Comparison of ENCODE assay signal across 18 mouse cellular contexts in genomic region chr10:68057841-68058240, GRCm38 (mm10).
DNase-seq lines count a peak whose midpoint lies in the region; ATAC-seq and TF ChIP-seq lines count a peak whose summit lies in the region.
"Had no signal": no experiment of that assay in that cellular context is flagged by ENCODE, and none has a peak within 500 bp of the region (broad histone marks: within the 10 kb centered on the region; RNA-seq: fewer than 3 reads in every experiment).

No protein-coding gene starts in this region.

- no peaks in the 10 kb centered on the region for H3K9me3 ChIP-seq in liver, embryonic 16.5 days (replicated peaks; ENCODE audit: control insufficient read depth, low read length)
- H3K9me3 ChIP-seq: embryonic facial prominence, embryonic 12.5 days; intestine, embryonic 15.5 days; kidney, embryonic 15.5 days; limb, embryonic 15.5 days; midbrain, embryonic 13.5 days had no signal

- TF ChIP-seq POLR2A in heart, adult 2 months (IDR thresholded peaks at IDR 0.05; ENCODE audit: insufficient read depth, low read depth, low read length) = no peak

- H3K4me2 ChIP-seq in liver, embryonic 16.5 days (ENCODE audit: low read depth, low read length) = no peak overlapping the region
- H3K4me2 ChIP-seq: embryonic facial prominence, embryonic 12.5 days; heart, embryonic 12.5 days; hindbrain, embryonic 14.5 days; intestine, embryonic 15.5 days; kidney, embryonic 15.5 days; limb, embryonic 15.5 days; midbrain, embryonic 13.5 days had no signal

- no peaks in the 10 kb centered on the region for H3K36me3 ChIP-seq in liver, embryonic 16.5 days (ENCODE audit: control insufficient read depth, insufficient read depth)
- no peaks in the 10 kb centered on the region for H3K36me3 ChIP-seq in heart, adult 2 months (ENCODE audit: control insufficient read depth, insufficient read depth, low read length)
- H3K36me3 ChIP-seq: embryonic facial prominence, embryonic 12.5 days; heart, embryonic 12.5 days; intestine, embryonic 15.5 days; kidney, embryonic 15.5 days; limb, embryonic 15.5 days; midbrain, embryonic 13.5 days had no signal

- peak; percentile 16 for DNase-seq in adrenal gland, postnatal 10 days
- DNase-seq in adrenal gland, adult 8-10 months = no peak
- DNase-seq in adipocyte (ENCODE audit: low spot score) = peak; percentile 90
- DNase-seq in lung, postnatal 25 days (ENCODE audit: low spot score) = peak; percentile 89
- no peak for DNase-seq in B cell, adult 2 months
- DNase-seq in heart, adult 2 months = no peak
- no peak for DNase-seq in frontal cortex, adult 2 months (ENCODE audit: extremely low spot score in 1 of 2, low spot score in 1 of 2)
- DNase-seq: cerebellum, adult 11-12 months; gastrocnemius, postnatal 14 days; right cerebral cortex, postnatal 4 days had no signal

- intact Hi-C loops in heart, adult 2 months (cut with DNase I) = loop anchor here (5.0 kb wide), 1 partner anchor 46 kb away; no protein-coding TSS in a partner anchor

- WGBS in liver, embryonic 16.5 days (ENCODE audit: insufficient replicate concordance) = 52% methylated on average over 3 of the region's 3 CpGs
- 97% methylated on average over 3 of the region's 3 CpGs for WGBS in heart, adult 2 months

- peak overlapping the region; percentile 82 for H3K27ac ChIP-seq in liver, embryonic 16.5 days (ENCODE audit: low read length)
- H3K27ac ChIP-seq in heart, adult 2 months = no peak overlapping the region
- H3K27ac ChIP-seq: embryonic facial prominence, embryonic 12.5 days; hindbrain, embryonic 14.5 days; intestine, embryonic 15.5 days; kidney, embryonic 15.5 days; limb, embryonic 15.5 days; midbrain, embryonic 13.5 days had no signal

- no peak for TF ChIP-seq EP300 in heart, adult 2 months (IDR thresholded peaks at IDR 0.05; ENCODE audit: insufficient read depth, low read depth, low read length)

- no peaks in the 10 kb centered on the region; the same call in none of the 2 replicates for H3K4me1 ChIP-seq in liver, embryonic 16.5 days (ENCODE audit: control insufficient read depth, low read depth, low read length)
- H3K4me1 ChIP-seq in heart, adult 2 months (ENCODE audit: control insufficient read depth, insufficient read depth, low read length) = no peaks in the 10 kb centered on the region
- H3K4me1 ChIP-seq: embryonic facial prominence, embryonic 12.5 days; heart, embryonic 12.5 days; intestine, embryonic 15.5 days; limb, embryonic 15.5 days had no signal

- H3K27me3 ChIP-seq in liver, embryonic 16.5 days (ENCODE audit: control insufficient read depth, insufficient read depth, low read depth, low read length) = no peaks in the 10 kb centered on the region
- no peaks in the 10 kb centered on the region for H3K27me3 ChIP-seq in heart, adult 2 months (ENCODE audit: control insufficient read depth, insufficient read depth, low read length)
- H3K27me3 ChIP-seq: embryonic facial prominence, embryonic 12.5 days; heart, embryonic 12.5 days; intestine, embryonic 15.5 days; kidney, embryonic 15.5 days; limb, embryonic 15.5 days; midbrain, embryonic 13.5 days had no signal

- no peak overlapping the region for H3K4me3 ChIP-seq in liver, embryonic 16.5 days (ENCODE audit: low read depth, low read length)
- no peak overlapping the region for H3K4me3 ChIP-seq in heart, adult 2 months
- H3K4me3 ChIP-seq: embryonic facial prominence, embryonic 12.5 days; heart, embryonic 12.5 days; intestine, embryonic 15.5 days; kidney, embryonic 15.5 days; limb, embryonic 15.5 days; midbrain, embryonic 13.5 days had no signal

- no peak overlapping the region for H3K9ac ChIP-seq in liver, embryonic 16.5 days (ENCODE audit: low read depth, low read length)
- H3K9ac ChIP-seq in heart, adult 2 months (ENCODE audit: low read depth, low read length) = no peak overlapping the region
- H3K9ac ChIP-seq: embryonic facial prominence, embryonic 12.5 days; heart, embryonic 12.5 days; hindbrain, embryonic 14.5 days; intestine, embryonic 15.5 days; kidney, embryonic 15.5 days; limb, embryonic 15.5 days; midbrain, embryonic 13.5 days had no signal

- no peak for TF ChIP-seq CTCF in heart, adult 2 months (IDR thresholded peaks at IDR 0.05)

- no peaks in the 10 kb centered on the region for H3K79me2 ChIP-seq in heart, adult 2 months (replicated peaks; ENCODE audit: control insufficient read depth, insufficient read depth, low read length)

- ATAC-seq in liver, embryonic 16.5 days (ENCODE audit: low read depth) = peak; percentile 93
- ATAC-seq: intestine, embryonic 15.5 days; midbrain, embryonic 13.5 days had no signal

Comparison
In these comparisons a context has a peak if more than half of its experiments do, and no peak if none do; other contexts are left out.
1. DNase-seq: peak in adrenal gland, postnatal 10 days (single experiment), adipocyte (single experiment) and lung, postnatal 25 days (single experiment); none in adrenal gland, adult 8-10 months (single experiment), B cell, adult 2 months (0 of 2), heart, adult 2 months (0 of 2) and frontal cortex, adult 2 months (0 of 2).